Mouse (Mus musculus) ES-Bruce4 (cell line): ENCODE measurements around the gene Lrrc20.

ENCODE experiments used
- EP300 ChIP-seq: IDR thresholded peaks from 2 replicates; pipeline ENCODE4 v1.6.1; 2011; ENCODE audit warnings: low read depth, low read length; ENCODE audit not compliant: insufficient read depth
- POLR2A ChIP-seq: IDR thresholded peaks from one replicate; pipeline ENCODE4 v1.8.1; 2011; ENCODE audit warnings: low read length; ENCODE audit not compliant: insufficient read depth

GRCm38 (mm10) chr10:61624771-61625170 is 149.2 kb downstream of the Lrrc20 start:
- TF ChIP-seq EP300 (no peak), POLR2A (no peak)
